In the genomic region with DNA sequence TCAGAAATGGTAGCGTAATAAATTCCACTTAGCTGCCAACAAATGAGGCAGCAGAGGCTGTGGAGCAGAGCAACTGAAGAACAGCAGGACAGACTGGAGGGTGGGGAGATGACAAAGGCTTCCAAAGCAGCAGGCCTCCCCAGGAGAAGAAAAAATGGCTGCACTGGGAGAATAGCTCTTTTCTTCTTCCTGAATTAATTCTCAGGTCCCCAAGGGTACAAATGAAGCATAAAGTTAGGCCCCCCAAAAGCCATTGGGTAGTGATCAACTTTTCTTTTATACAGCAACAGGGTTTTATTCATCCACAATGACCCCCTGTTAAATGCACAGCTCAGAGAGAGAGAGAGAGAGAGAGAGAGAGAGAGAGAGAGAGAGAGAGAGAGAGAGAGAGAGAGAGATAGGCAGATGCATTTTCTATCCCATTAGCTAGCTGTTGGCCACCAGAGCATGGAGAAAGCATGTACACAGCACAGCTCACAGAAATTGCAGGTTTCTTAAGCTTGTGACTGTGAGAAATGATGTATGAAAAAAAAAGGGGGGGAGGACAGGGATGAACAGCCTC, we compare ENCODE assay signal across 18 mouse cellular contexts. TPM values are rescaled to one million over a fixed set of nuclear protein-coding genes. Genes with fewer than 3 reads are reported as not detected.
A peak's percentile ranks its signal among the peaks of the same experiment; 100 is the strongest.
DNase-seq lines count a peak whose midpoint lies in the region; ATAC-seq and TF ChIP-seq lines count a peak whose summit lies in the region.
"Had no signal": no experiment of that assay in that cellular context is flagged by ENCODE, and none has a peak within 500 bp of the region (broad histone marks: within the 10 kb centered on the region; RNA-seq: fewer than 3 reads in every experiment).

No protein-coding gene starts in this region.

- peak; percentile 12 to 44 for DNase-seq in frontal cortex, postnatal 36 days (ENCODE audit: low spot score in 2 of 2)
- no peak for DNase-seq in frontal cortex, postnatal 10 days (ENCODE audit: low spot score in 2 of 2)
- peak; percentile 32 for DNase-seq in mesoderm, embryonic 11.5 days (ENCODE audit: low read depth, low spot score)
- no peak for DNase-seq in cerebellum, adult 8-10 months
- no peak for DNase-seq in adrenal gland, postnatal 14 days
- DNase-seq: gastrocnemius, postnatal 14 days; lung, postnatal 36 days had no signal

- no peak overlapping the region for H3K4me2 ChIP-seq in hindbrain, embryonic 12.5 days (replicated peaks)
- H3K4me2 ChIP-seq: embryonic facial prominence, embryonic 13.5 days; heart, embryonic 13.5 days; liver, embryonic 11.5 days had no signal

- no peaks in the 10 kb centered on the region for H3K36me3 ChIP-seq in hindbrain, embryonic 12.5 days
- H3K36me3 ChIP-seq: embryonic facial prominence, embryonic 13.5 days; heart, embryonic 13.5 days had no signal

- no peaks in the 10 kb centered on the region for H3K9me3 ChIP-seq in hindbrain, embryonic 12.5 days (replicated peaks)
- H3K9me3 ChIP-seq: embryonic facial prominence, embryonic 13.5 days; heart, embryonic 13.5 days had no signal

- no peak overlapping the region for H3K4me3 ChIP-seq in cortical plate, adult 2 months (ENCODE audit: insufficient read depth, low read length)
- H3K4me3 ChIP-seq in hindbrain, embryonic 12.5 days = no peak overlapping the region
- H3K4me3 ChIP-seq: embryonic facial prominence, embryonic 13.5 days; heart, embryonic 13.5 days had no signal

- peak overlapping the region; percentile 83 for H3K27ac ChIP-seq in cortical plate, adult 2 months (ENCODE audit: insufficient read depth, low read length)
- H3K27ac ChIP-seq in hindbrain, embryonic 12.5 days = no peak overlapping the region
- H3K27ac ChIP-seq: embryonic facial prominence, embryonic 13.5 days; heart, embryonic 13.5 days had no signal

- H3K9ac ChIP-seq in hindbrain, embryonic 12.5 days = no peak overlapping the region
- H3K9ac ChIP-seq: embryonic facial prominence, embryonic 13.5 days; heart, embryonic 13.5 days had no signal

- H3K4me1 ChIP-seq in cortical plate, adult 2 months (ENCODE audit: control insufficient read depth, insufficient read depth, low read length) = no peaks in the 10 kb centered on the region
- H3K4me1 ChIP-seq in hindbrain, embryonic 12.5 days = peaks cover 2% of the 10 kb centered on the region; the same call in 1 of the 2 replicates
- H3K4me1 ChIP-seq: embryonic facial prominence, embryonic 13.5 days had no signal

- TF ChIP-seq CTCF in cortical plate, adult 2 months (IDR thresholded peaks at IDR 0.05; ENCODE audit: extremely low read depth, insufficient read depth, low read length) = no peak

- no peak for TF ChIP-seq POLR2A in cortical plate, adult 2 months (IDR thresholded peaks at IDR 0.05; ENCODE audit: extremely low read depth, insufficient read depth, low read length)

- WGBS in hindbrain, embryonic 12.5 days = 38% methylated on average over 1 of the region's 1 CpGs

- H3K27me3 ChIP-seq in hindbrain, embryonic 12.5 days = no peaks in the 10 kb centered on the region
- H3K27me3 ChIP-seq: embryonic facial prominence, embryonic 13.5 days; heart, embryonic 13.5 days had no signal

- ATAC-seq in hindbrain, embryonic 12.5 days (ENCODE audit: low FRiP score) = peak; percentile 75
- ATAC-seq in granulocyte monocyte progenitor cell, adult 5-6 weeks (replicated peaks; ENCODE audit: poor library complexity, severe bottlenecking) = no peak

RNA-seq across cellular contexts. Expression of a gene that starts 44.2 kb away (rescaled TPM):
- polyA plus RNA-seq in cortical plate, adult 2 months (2012; rRNA removed) = 0.74 and 0.98 TPM in 2 replicates
- polyA plus RNA-seq in hindbrain, embryonic 12.5 days (2016; fragmentation: Nextera tagmentation; extraction: Ambion mirVana) = 2.6 and 2.8 TPM in 2 replicates
- total RNA-seq in granulocyte monocyte progenitor cell, adult 5-6 weeks (2014; fragmentation: Nextera tagmentation) = not detected in 2 replicates
- not detected in 2 replicates for total RNA-seq in granulocyte monocyte progenitor cell, adult 5-6 weeks (2017)
- 0.48 and 0.56 TPM in 2 replicates for total RNA-seq in adrenal gland, postnatal 14 days (2021)
- total RNA-seq: neutrophil, adult 5-6 weeks had no signal
- polyA plus RNA-seq: C2C12; intestine, embryonic 14.5 days; liver, embryonic 11.5 days; spleen, adult 2 months had no signal

RNA-seq across cellular contexts. Expression of a gene that starts 57.2 kb away (rescaled TPM):
- polyA plus RNA-seq in cortical plate, adult 2 months (2012; rRNA removed) = 92.3 and 96.3 TPM in 2 replicates
- polyA plus RNA-seq in hindbrain, embryonic 12.5 days (2016; fragmentation: Nextera tagmentation; extraction: Ambion mirVana) = 326 TPM in 2 replicates
- 168 and 178 TPM in 2 replicates for total RNA-seq in granulocyte monocyte progenitor cell, adult 5-6 weeks (2014; fragmentation: Nextera tagmentation)
- 309 and 362 TPM in 2 replicates for total RNA-seq in granulocyte monocyte progenitor cell, adult 5-6 weeks (2017)
- 529 and 602 TPM in 2 replicates for total RNA-seq in adrenal gland, postnatal 14 days (2021)

RNA-seq across cellular contexts. Expression of a gene that starts 57.3 kb away (rescaled TPM):
- 0.04 TPM in 2 replicates for polyA plus RNA-seq in cortical plate, adult 2 months (2012; rRNA removed)
- 0.08 TPM in 1 of 2 replicates, not detected in the other for polyA plus RNA-seq in hindbrain, embryonic 12.5 days (2016; fragmentation: Nextera tagmentation; extraction: Ambion mirVana)
- total RNA-seq in granulocyte monocyte progenitor cell, adult 5-6 weeks (2014; fragmentation: Nextera tagmentation) = not detected in 2 replicates
- not detected in 2 replicates for total RNA-seq in granulocyte monocyte progenitor cell, adult 5-6 weeks (2017)
- total RNA-seq in adrenal gland, postnatal 14 days (2021) = not detected in 2 replicates
- total RNA-seq: layer of hippocampus, postnatal 10 days; neutrophil, adult 5-6 weeks had no signal
- polyA plus RNA-seq: C2C12; embryonic facial prominence, embryonic 13.5 days; intestine, embryonic 14.5 days; liver, embryonic 11.5 days; spleen, adult 2 months had no signal

Comparison
In these comparisons a context has a peak if more than half of its experiments do, and no peak if none do; other contexts are left out.
1. DNase-seq: peak in frontal cortex, postnatal 36 days (2 of 2) and mesoderm, embryonic 11.5 days (single experiment); none in frontal cortex, postnatal 10 days (0 of 2), cerebellum, adult 8-10 months (single experiment) and adrenal gland, postnatal 14 days (single experiment).